Mouse (Mus musculus): Measurements from ENCODE around the gene Cfap157. TPM values are rescaled to one million over a fixed set of nuclear protein-coding genes. Genes with fewer than 3 reads are reported as not detected.

The Cfap157 gene
- total RNA-seq, 2 experiments from 2014 or later: 0.34 to 0.58 TPM

GRCm38 (mm10) chr2:32787176-32787575 is 2.9 kb upstream of the Cfap157 start:
- DNase-seq: no peak
- intact Hi-C loops (cut with DNase I): loop anchor here (5.0 kb wide), 1 partner anchor 65 kb away; no protein-coding TSS in a partner anchor

DNA sequence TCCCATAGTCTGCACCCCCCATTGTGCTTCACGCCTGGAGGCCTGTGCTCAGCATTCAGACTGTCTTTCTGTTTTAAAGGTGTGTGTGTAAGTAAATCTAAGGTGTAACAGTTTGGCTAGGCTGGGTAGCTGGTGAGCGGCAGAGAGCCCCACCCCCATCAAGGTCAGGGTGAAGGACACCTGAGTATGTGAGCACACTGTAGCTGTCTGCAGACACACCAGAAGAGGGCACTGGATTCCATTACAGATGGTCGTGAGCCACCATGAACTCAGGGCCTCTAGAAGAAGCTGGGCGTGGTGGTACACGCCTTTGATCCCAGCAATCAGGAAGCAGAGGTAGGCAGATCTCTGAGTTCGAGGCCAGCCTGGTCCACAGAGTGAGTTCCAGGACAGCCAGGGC is 2.5 kb downstream of the Cfap157 start:
- intact Hi-C loops (cut with DNase I): no loop called here
- no peak for DNase-seq

DNA sequence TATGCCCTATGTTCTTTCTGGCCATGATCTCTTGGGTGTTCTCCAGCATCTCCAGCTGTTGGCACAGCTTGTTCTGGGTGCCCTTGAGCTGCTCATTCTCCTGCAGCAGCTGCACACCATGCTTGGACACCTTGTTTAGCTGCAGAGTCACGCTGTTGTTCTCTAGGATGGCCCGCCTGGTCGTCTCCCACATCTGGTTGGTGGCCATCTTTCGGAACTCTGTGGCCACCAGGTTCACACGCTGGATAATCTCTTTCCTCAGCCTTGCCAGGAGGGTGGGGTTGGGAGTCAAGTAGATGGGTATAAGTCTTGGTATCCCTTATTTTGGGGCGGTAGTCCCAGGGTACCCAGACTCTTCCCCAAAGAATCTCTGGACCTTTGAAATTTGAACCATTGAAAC is 4.5 kb downstream of the Cfap157 start:
- no peak for DNase-seq
- intact Hi-C loops (cut with DNase I): no loop called here

DNA sequence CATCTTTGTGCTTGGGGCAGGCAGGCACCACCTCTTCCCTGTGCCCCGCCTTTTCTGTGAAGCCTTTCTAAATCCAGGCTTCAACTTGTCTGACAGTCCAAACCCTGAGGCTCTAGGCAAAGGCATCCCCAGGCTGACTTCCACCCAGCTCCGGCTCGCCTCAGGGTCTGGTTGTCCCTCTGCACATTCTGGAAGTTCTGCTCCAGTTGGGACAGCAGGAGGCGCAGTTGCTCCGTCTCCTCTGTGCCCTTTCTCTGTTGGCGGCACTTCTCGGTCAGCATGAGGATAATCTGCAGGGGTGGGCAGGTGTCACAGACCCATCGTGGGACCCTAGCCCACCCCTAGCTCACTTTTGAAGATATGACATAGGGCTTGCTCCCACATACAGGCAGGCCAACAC is 5.1 kb downstream of the Cfap157 start:
- DNase-seq: peak; percentile 73
- intact Hi-C loops (cut with DNase I): no loop called here

DNA sequence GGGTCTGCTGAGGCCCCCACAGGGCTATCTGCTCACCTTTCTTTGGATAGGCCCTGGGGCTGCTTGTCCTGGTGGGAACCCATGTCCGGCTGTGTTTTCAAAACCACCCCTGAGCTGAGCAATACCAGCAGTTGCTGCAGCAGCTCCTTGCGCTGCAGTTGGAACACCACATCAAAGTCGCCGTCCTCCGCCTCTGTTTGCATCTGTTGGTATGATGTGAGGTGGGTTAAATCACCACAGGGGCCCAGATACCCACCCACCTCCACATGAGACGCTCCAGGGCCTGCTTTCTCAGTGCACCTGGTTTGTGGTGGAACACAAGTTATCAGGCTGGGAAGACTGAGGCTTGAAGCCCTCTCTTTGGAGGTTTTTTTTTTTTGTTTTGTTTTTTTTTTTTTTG is 6.1 kb downstream of the Cfap157 start:
- intact Hi-C loops (cut with DNase I): no loop called here
- no peak for DNase-seq

DNA sequence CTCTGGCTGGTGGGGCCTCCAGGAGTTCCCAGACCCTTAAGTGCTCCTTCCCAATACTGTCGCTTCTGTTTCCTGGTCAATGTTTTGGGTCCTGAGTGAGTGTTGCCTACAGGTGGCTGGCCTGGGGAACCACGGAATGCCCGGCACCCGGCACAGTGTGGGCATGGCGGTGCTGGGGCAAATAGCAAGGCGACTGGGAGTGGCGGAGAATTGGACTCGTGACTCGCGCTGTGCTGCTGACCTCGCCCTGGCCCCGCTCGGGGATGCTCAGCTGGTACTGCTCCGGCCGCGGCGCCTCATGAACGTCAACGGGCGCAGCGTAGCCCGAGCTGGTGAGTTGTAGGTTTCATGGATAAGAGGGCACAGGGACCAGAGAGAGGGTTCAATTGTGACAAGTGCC is 8.0 kb downstream of the Cfap157 start:
- no peak for DNase-seq
- intact Hi-C loops (cut with DNase I): no loop called here

DNA sequence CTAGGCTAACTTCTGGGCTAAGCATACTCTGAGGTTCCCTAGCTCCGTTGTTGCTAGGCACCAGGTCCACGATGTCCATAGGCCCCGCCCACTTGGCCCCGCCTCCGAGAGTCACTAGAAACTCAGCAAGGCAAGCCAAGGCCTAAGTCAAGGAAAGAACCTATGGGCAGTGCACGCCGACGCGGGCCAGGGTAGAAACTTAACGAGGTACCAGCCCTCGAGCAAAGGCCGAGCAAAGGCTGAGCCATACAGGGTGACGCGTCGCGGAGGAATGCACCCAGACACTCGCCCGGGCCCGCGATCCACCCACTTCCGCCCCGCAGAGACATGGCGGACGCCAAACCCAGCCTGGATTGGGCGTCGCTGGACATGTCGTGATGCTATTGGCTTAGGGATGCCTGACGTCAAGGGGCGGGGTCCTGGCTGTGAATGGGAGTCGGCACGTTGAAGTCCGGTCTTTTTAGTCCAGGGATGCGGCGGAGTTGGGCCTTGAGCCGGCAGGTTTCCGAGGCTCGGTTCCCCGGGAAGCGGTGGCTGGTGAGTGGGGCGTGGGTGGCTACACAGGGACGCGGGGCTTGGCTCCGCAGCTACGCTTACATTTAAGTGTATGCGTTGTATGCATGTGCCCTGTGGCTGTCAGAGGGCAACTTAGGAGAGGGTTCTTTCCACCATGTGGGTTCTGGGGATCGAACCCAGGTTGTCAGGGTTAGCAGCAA is 8.7 kb downstream of the Cfap157 start, which contains the start of the genes Ttc16 and Ptrh1:
Ttc16 (minus strand) TSS at position 275 of the 716 bp plus-strand sequence.
Ptrh1 (plus strand) TSS at position 428 of the 716 bp plus-strand sequence.
- intact Hi-C loops (cut with DNase I): no loop called here

GRCm38 (mm10) chr2:32772626-32773279 is 11.5 kb downstream of the Cfap157 start:
- DNase-seq: no peak
- intact Hi-C loops (cut with DNase I): no loop called here

More for the DNA sequence above, 8.7 kb downstream of the Cfap157 start, which contains the start of the genes Ttc16 and Ptrh1:
- DNase-seq: peak; percentile 97

- no peak for DNase-seq
- intact Hi-C loops (cut with DNase I): no loop called here
Observed at GRCm38 (mm10) chr2:32771886-32772285, 12.3 kb downstream of the Cfap157 start.

GRCm38 (mm10) chr2:32769327-32770085 is 14.7 kb downstream of the Cfap157 start:
- intact Hi-C loops (cut with DNase I): no loop called here
- peak; percentile 48 for DNase-seq

GRCm38 (mm10) chr2:32768661-32769285 is 15.5 kb downstream of the Cfap157 start:
- intact Hi-C loops (cut with DNase I): no loop called here
- peak; percentile 66 for DNase-seq

DNA sequence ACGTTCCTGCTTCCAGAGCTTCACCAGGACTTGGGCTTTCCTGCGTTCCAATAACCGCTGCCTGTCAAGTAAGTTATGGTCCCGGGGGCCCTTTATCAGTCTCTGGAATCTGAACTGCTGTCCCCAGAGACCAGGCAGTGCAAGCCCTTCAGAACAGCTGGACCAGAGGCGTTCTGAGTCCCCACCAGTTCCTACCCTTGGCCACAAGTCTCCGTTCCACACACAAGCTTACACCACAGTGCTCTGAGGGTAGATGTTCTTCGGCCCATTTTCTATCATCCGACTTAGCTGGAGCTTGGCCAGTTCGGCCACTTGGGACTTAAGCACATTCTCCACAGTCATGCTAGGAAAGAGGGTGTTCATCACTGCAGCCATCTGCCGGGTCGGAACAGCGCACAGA is 17.0 kb downstream of the Cfap157 start:
- intact Hi-C loops (cut with DNase I): no loop called here
- no peak for DNase-seq

DNA sequence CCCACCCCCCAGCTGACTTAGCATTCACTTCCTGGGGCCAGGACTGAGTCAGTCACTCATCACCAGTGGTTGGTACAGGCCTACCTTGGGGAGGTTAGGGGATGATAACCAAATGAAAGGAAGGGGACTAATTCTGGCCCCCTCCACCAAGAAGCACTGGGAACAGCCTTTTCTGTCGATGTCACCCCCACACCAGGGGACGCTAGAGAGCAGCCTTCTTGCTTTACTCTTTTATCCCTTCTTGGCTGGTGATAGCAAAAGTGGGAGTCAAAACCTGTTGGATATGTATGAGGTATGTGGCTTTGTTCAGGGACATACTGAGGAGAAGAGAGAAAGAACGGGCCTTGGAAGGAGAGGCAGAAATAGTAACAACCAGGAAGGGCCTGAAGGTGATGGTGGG is 20.9 kb downstream of the Cfap157 start:
- intact Hi-C loops (cut with DNase I): no loop called here
- no peak for DNase-seq

- DNase-seq: peak; percentile 49
- intact Hi-C loops (cut with DNase I): no loop called here
Observed at GRCm38 (mm10) chr2:32761859-32762258, 22.4 kb downstream of the Cfap157 start.

DNA sequence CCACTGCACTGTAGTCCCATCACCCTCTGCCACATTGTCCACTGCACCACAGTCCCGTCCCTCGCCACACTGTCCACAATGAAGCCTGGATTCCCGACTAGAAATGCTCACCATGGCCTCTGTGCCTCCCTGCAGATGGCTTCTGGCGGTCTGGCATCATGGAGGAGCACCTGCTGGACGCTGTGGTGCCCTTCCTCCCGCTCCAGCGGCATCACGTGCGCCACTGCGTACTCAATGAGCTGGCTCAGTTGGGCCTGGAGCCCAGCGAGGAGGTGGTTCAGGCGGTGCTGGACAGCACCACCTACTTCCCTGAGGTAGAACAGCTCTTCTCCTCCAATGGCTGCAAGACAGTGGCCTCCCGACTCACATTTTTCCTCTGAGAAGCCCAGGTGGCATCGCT is 22.9 kb downstream of the Cfap157 start:
- intact Hi-C loops (cut with DNase I): no loop called here
- DNase-seq: peak; percentile 40

DNA sequence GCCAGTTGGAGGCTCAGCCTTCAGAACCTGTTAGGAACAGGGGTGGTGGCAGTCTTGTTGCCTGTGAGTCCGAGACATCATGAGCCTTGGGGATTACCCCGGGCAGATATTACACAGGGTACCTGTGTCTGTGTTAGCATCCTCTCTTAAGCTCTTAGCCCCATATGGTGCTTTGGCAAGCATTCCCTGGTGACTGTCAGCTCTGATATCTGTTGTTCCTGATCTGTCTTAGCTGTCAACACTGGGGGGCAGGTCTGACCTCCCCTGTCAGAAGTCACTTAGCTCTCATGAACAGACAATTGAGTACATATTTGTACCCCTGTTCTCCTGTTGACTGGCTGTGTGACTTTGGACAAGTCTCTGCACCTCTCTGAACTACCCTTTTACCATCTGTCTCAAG is 25.2 kb downstream of the Cfap157 start:
- no peak for DNase-seq
- intact Hi-C loops (cut with DNase I): no loop called here

DNA sequence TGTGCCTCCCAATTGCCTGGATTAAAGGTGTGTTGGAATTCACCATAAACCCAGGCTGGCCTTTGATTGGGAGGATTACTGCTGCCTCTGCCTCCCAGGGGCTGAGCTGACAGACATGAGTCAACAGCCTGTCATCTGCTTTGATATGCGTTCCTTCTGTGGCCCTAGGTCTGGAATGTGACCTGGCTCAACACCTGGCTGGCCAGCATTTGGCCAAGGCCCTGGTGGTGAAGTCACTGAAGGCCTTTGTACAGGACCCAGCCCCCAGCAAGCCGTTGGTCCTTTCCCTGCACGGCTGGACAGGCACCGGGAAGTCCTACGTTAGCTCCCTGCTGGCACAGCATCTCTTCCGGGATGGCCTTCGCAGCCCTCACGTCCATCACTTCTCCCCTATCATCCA is 25.7 kb downstream of the Cfap157 start:
- intact Hi-C loops (cut with DNase I): no loop called here
- no peak for DNase-seq

- intact Hi-C loops (cut with DNase I): loop anchor here (2.0 kb wide), 1 partner anchor 44 kb away; the partner anchor contains the start of gene Cdk9
- DNase-seq: peak; percentile 98
Observed at GRCm38 (mm10) chr2:32757056-32757845, 27.0 kb downstream of the Cfap157 start, which contains the start of gene Tor2a. Tor2a (plus strand) TSS chr2:32757234.

GRCm38 (mm10) chr2:32756674-32757055 is 27.6 kb downstream of the Cfap157 start:
- intact Hi-C loops (cut with DNase I): loop anchor here (2.0 kb wide), 1 partner anchor 44 kb away; the partner anchor contains the start of gene Cdk9
- DNase-seq: no peak

DNA sequence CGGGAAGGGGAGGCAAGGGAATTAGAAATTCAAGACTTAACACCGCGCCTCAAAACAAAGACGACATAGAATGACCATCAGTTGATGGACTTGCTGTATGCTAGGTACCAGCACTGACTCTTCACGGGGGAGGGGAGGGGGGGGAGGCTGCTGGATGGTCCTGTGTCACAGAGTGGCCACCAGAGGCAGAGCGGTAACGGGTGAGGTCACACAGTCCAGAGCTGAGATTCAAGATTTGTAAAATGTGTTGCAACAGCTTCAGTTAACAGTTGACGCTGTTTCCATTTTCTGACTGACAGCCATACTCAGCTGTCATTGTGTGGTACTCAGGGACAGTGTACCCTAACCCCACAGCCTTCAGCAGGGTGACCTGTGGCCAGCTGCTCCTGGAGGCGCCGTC is 32.0 kb downstream of the Cfap157 start:
- no peak for DNase-seq
- intact Hi-C loops (cut with DNase I): no loop called here

All from left cerebral cortex, postnatal 4 days (tissue).